Mouse (Mus musculus): Measurements from ENCODE around the gene Hist1h4k.

DNA sequence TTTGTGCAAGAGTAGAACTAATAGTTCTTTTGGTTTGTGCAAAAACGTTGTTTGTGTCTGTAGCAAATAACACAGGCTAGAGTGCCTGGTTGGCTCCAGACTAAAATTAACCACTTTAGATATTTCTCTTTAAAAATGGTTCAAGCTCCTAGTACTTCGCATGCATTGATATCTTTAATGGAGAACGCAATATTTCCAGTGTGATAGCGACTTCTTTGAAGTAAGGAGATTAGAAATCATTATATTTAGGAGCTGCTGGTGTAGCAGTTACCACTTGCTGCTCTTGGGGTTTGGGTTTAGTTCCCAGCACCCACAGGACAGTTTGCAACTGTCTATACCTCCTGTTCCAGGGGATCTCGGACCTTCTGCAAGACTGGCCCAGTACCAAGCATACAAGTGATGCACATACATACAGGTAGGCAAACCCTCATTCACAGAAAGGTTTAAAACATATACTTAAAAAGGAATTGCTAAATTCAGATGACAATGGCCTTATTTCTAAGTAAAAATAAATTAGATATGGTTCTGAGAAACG lies 30.8 kb upstream of the Hist1h4k start:
- TF ChIP-seq TAL1 (IDR thresholded peaks at IDR 0.05; ENCODE audit: low read length): no peak
- TF ChIP-seq UBTF (IDR thresholded peaks at IDR 0.05; ENCODE audit: borderline replicate concordance, insufficient read depth, low read depth, low read length): no peak
- TF ChIP-seq RCOR1 (IDR thresholded peaks at IDR 0.05; ENCODE audit: low read depth, low read length): no peak
- no peak for TF ChIP-seq CHD1 (IDR thresholded peaks at IDR 0.05; ENCODE audit: low read depth, low read length)
